Mouse (Mus musculus) cortical plate, adult 2 months (tissue): ENCODE results near the gene Kcnh7.

Experiments used
- CTCF ChIP-seq: fragments of 200-500 bp; IDR thresholded peaks from 2 replicates; pipeline ENCODE4 v1.5.1; 2011; ENCODE audit warnings: mild to moderate bottlenecking, control low read depth, low read length; ENCODE audit not compliant: insufficient read depth; ENCODE audit errors: extremely low read depth
- POLR2A ChIP-seq: fragments of 200-500 bp; IDR thresholded peaks from 2 replicates; pipeline ENCODE4 v1.6.1; 2011; ENCODE audit warnings: mild to moderate bottlenecking, low read length, control low read depth; ENCODE audit not compliant: insufficient read depth; ENCODE audit errors: extremely low read depth

- no peak for TF ChIP-seq CTCF
- TF ChIP-seq POLR2A, result no peak
These were observed 256.0 kb downstream of the Kcnh7 start for GRCm38 (mm10) chr2:62928065-62928464.
